Mouse (Mus musculus): ENCODE results near the gene Gm6588. TPM values are rescaled to one million over a fixed set of nuclear protein-coding genes. Genes with fewer than 3 reads are reported as not detected.

Gene Gm6588
- polyA plus RNA-seq, 1 experiment from 2014 or later: not detected

DNA sequence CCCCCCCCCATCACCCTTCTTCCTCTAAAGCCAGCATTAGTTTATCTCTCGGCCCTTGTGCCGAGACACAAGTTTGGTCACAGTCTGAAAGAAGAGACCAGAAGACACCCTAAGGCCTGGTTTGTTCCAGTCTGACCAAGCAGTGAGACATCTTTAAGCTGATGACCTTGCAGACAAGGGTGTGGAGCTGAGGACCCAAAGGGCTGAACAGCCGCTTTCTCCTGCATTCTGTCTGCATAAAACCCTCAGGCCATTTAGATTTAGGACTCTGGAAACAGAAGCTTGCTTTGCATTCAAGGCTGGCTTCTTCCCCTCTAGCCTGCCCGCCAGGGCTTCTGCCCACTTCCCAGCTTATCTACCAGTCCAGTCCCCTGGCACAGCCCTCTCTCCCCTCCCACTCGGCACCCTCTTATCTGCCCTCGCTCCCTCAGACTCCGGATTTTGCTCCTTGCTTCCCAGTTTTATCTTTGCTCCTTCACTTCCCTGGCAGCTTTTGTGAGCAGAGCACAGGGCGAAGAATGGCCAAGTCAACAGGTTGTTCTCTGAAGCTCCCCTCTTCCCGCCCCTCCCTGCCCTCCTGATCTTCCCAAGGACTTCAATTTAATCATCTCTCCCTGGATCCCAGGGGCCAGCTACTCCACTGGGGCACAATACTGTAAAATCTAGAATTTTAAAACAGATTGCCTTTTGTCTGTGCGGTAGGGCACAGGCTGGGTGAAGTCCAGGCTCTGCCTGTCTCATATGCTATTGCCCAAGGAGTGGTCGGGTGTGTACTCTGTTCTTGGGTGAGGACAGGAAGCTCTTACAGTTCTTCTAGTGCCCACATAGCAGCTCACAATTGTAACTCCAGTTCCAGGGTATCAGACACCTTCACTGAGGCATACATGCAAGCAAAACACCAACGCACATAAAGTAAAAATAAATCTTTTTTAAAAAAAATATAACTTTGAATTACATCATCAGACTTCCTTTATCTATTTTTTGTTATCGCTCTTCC lies 50.0 kb downstream of the Gm6588 start:
- WGBS: 52% methylated on average over 13 of the region's 13 CpGs
- Histone ChIP-seq H3K4me2 (no peak overlapping the region), H3K36me3 (ENCODE audit: insufficient read depth) (no peaks in the 10 kb centered on the region), H3K9me3 (ENCODE audit: low read depth, low read length) (no peaks in the 10 kb centered on the region), H3K27me3 (ENCODE audit: insufficient read depth, low read length) (no peaks in the 10 kb centered on the region), H3K9ac (no peak overlapping the region), H3K4me3 (ENCODE audit: low read depth, low read length) (no peak overlapping the region), H3K27ac (ENCODE audit: low read depth) (no peak overlapping the region), H3K4me1 (ENCODE audit: insufficient read depth) (no peaks in the 10 kb centered on the region)
- no peak for DNase-seq
- no peak for TF ChIP-seq CTCF (IDR thresholded peaks at IDR 0.05; ENCODE audit: low read depth)
- ATAC-seq (ENCODE audit: insufficient read depth): no peak

- WGBS: 57% methylated on average over 8 of the region's 8 CpGs
- no peak overlapping the region for H3K27ac ChIP-seq (ENCODE audit: low read depth)
- H3K4me3 ChIP-seq (ENCODE audit: low read depth, low read length): no peak overlapping the region
- H3K27me3 ChIP-seq (ENCODE audit: insufficient read depth, low read length): no peaks in the 10 kb centered on the region
- no peaks in the 10 kb centered on the region for H3K4me1 ChIP-seq (ENCODE audit: insufficient read depth)
- no peaks in the 10 kb centered on the region for H3K36me3 ChIP-seq (ENCODE audit: insufficient read depth)
- ATAC-seq (ENCODE audit: insufficient read depth): no peak
- no peak overlapping the region for H3K9ac ChIP-seq
- no peak for TF ChIP-seq CTCF (IDR thresholded peaks at IDR 0.05; ENCODE audit: low read depth)
- no peak overlapping the region for H3K4me2 ChIP-seq
- DNase-seq: no peak
- no peaks in the 10 kb centered on the region for H3K9me3 ChIP-seq (ENCODE audit: low read depth, low read length)
These were observed 50.9 kb downstream of the Gm6588 start for GRCm38 (mm10) chr5:112499918-112500682.

Other genes starting within 250 kb of the Gm6588 start
- 2.4 and 2.7 TPM in 2 replicates for gene Cryba4, start 196.9 kb upstream of the Gm6588 start, polyA plus RNA-seq (2014; fragmentation: Nextera tagmentation; extraction: Ambion mirVana)
- 2.0 TPM in 2 replicates for gene Crybb1, start 193.6 kb upstream of the Gm6588 start, polyA plus RNA-seq (2014; fragmentation: Nextera tagmentation; extraction: Ambion mirVana)
- gene Tpst2, start 172.7 kb upstream of the Gm6588 start, polyA plus RNA-seq (2014; fragmentation: Nextera tagmentation; extraction: Ambion mirVana): 53.2 and 57.7 TPM in 2 replicates
- 27.0 and 27.1 TPM in 2 replicates for gene Tfip11, start 123.1 kb upstream of the Gm6588 start, polyA plus RNA-seq (2014; fragmentation: Nextera tagmentation; extraction: Ambion mirVana)
- 42.3 and 51.0 TPM in 2 replicates for gene Srrd, start 106.4 kb upstream of the Gm6588 start, polyA plus RNA-seq (2014; fragmentation: Nextera tagmentation; extraction: Ambion mirVana)
- 27.0 and 30.3 TPM in 2 replicates for gene Hps4, start 106.3 kb upstream of the Gm6588 start, polyA plus RNA-seq (2014; fragmentation: Nextera tagmentation; extraction: Ambion mirVana)
- gene Gm6583, start 93.4 kb upstream of the Gm6588 start, polyA plus RNA-seq (2014; fragmentation: Nextera tagmentation; extraction: Ambion mirVana): 0.16 and 0.26 TPM in 2 replicates
- gene Asphd2, start 54.6 kb upstream of the Gm6588 start, polyA plus RNA-seq (2014; fragmentation: Nextera tagmentation; extraction: Ambion mirVana): 5.6 and 8.0 TPM in 2 replicates
- 0.30 and 0.32 TPM in 2 replicates for gene Sez6l, start 127.8 kb downstream of the Gm6588 start, polyA plus RNA-seq (2014; fragmentation: Nextera tagmentation; extraction: Ambion mirVana)